Mouse (Mus musculus): Measurements from ENCODE around the gene Sugt1. TPM values are rescaled to one million over a fixed set of nuclear protein-coding genes. Genes with fewer than 3 reads are reported as not detected.

The Sugt1 gene
- polyA plus RNA-seq (2012; rRNA removed) (3.0 and 15.2 TPM in 2 replicates), polyA plus RNA-seq (2014; fragmentation: Nextera tagmentation; extraction: Ambion mirVana) (44.7 and 48.5 TPM in 2 replicates)

GRCm38 (mm10) chr14:79587139-79587851, at the start of gene Sugt1:
Gene Sugt1 (plus strand): TSS chr14:79587691.
- peak within 1 kb of the TSS; percentile 77 for H3K27ac ChIP-seq
- TF ChIP-seq CTCF (IDR thresholded peaks at IDR 0.05; ENCODE audit: low read depth) (no peak), EP300 (IDR thresholded peaks at IDR 0.05; ENCODE audit: low read depth) (0 out of 2 replicates have a peak, but pooled peaks have one; percentile 30)
- WGBS (ENCODE audit: insufficient replicate concordance) = 0% methylated on average over 60 of the region's 60 CpGs
- H3K36me3 ChIP-seq (replicated peaks; ENCODE audit: control insufficient read depth, insufficient read depth, low read depth) = peaks cover 3% of the 10 kb centered on the region
- peak within 1 kb of the TSS; percentile 96 for H3K4me2 ChIP-seq (ENCODE audit: low read depth)
- H3K4me3 ChIP-seq (ENCODE audit: insufficient read depth in 1 of 2, low read depth in 2 of 2, low read length in 2 of 2) = peak within 1 kb of the TSS; percentile 76 to 96
- H3K27me3 ChIP-seq (ENCODE audit: control insufficient read depth, insufficient read depth, low read length) = no peaks in the 10 kb centered on the region
- H3K9me3 ChIP-seq (ENCODE audit: control insufficient read depth, low read length) = no peaks in the 10 kb centered on the region
- H3K9ac ChIP-seq (replicated peaks) = peak within 1 kb of the TSS; percentile 84
- peak; percentile 94 to 97 (median 96) for DNase-seq (ENCODE audit: low read depth in 3 of 3, low spot score in 3 of 3)
- ATAC-seq (ENCODE audit: insufficient read depth) = peak; percentile 99
- H3K4me1 ChIP-seq (replicated peaks; ENCODE audit: control insufficient read depth in 2 of 2, insufficient read depth in 2 of 2, low read length in 1 of 2) = peaks cover 9 to 10% of the 10 kb centered on the region in 2 experiments

GRCm38 (mm10) chr14:79537921-79538320, 49.6 kb upstream of the Sugt1 start:
- Histone ChIP-seq H3K36me3 (replicated peaks; ENCODE audit: control insufficient read depth, insufficient read depth, low read depth) (peaks cover 8% of the 10 kb centered on the region), H3K9me3 (ENCODE audit: control insufficient read depth, low read length) (no peaks in the 10 kb centered on the region), H3K27me3 (ENCODE audit: control insufficient read depth, insufficient read depth, low read length) (no peaks in the 10 kb centered on the region), H3K4me2 (ENCODE audit: low read depth) (peak overlapping the region; percentile 59), H3K4me1 (replicated peaks; ENCODE audit: control insufficient read depth in 2 of 2, insufficient read depth in 2 of 2, low read length in 1 of 2) (peaks cover 48 to 55% of the 10 kb centered on the region in 2 experiments), H3K27ac (peak overlapping the region; percentile 61), H3K4me3 (ENCODE audit: insufficient read depth in 1 of 2, low read depth in 2 of 2, low read length in 2 of 2) (peak overlapping the region in 1 of 2 experiments; percentile 15; a peak in 1 of 4 replicates), H3K9ac (replicated peaks) (peak overlapping the region; percentile 46; the same call in 1 of the 2 replicates)
- TF ChIP-seq EP300 (IDR thresholded peaks at IDR 0.05; ENCODE audit: low read depth) (no peak), CTCF (IDR thresholded peaks at IDR 0.05; ENCODE audit: low read depth) (no peak)
- ATAC-seq (ENCODE audit: insufficient read depth) = no peak
- DNase-seq (ENCODE audit: low read depth in 3 of 3, low spot score in 3 of 3) = no peak

- no peak for DNase-seq (ENCODE audit: low read depth in 3 of 3, low spot score in 3 of 3)
- no peak for ATAC-seq (ENCODE audit: insufficient read depth)
- no peak overlapping the region for H3K27ac ChIP-seq
- no peak overlapping the region for H3K4me2 ChIP-seq (ENCODE audit: low read depth)
- H3K27me3 ChIP-seq (ENCODE audit: control insufficient read depth, insufficient read depth, low read length) = no peaks in the 10 kb centered on the region
- H3K9ac ChIP-seq (replicated peaks) = no peak overlapping the region
- peaks cover 21 to 22% of the 10 kb centered on the region in 2 experiments for H3K4me1 ChIP-seq (replicated peaks; ENCODE audit: control insufficient read depth in 2 of 2, insufficient read depth in 2 of 2, low read length in 1 of 2)
- no peaks in the 10 kb centered on the region for H3K9me3 ChIP-seq (ENCODE audit: control insufficient read depth, low read length)
- no peak overlapping the region for H3K4me3 ChIP-seq (ENCODE audit: insufficient read depth in 1 of 2, low read depth in 2 of 2, low read length in 2 of 2)
- no peak for TF ChIP-seq CTCF (IDR thresholded peaks at IDR 0.05; ENCODE audit: low read depth)
- TF ChIP-seq EP300 (IDR thresholded peaks at IDR 0.05; ENCODE audit: low read depth) = no peak
- H3K36me3 ChIP-seq (replicated peaks; ENCODE audit: control insufficient read depth, insufficient read depth, low read depth) = peaks cover 8% of the 10 kb centered on the region
Observed at GRCm38 (mm10) chr14:79541606-79542005, 45.9 kb upstream of the Sugt1 start.

- no peak overlapping the region for H3K4me3 ChIP-seq (ENCODE audit: insufficient read depth in 1 of 2, low read depth in 2 of 2, low read length in 2 of 2)
- H3K4me2 ChIP-seq (ENCODE audit: low read depth) = no peak overlapping the region
- DNase-seq (ENCODE audit: low read depth in 3 of 3, low spot score in 3 of 3) (no peak), ATAC-seq (ENCODE audit: insufficient read depth) (no peak)
- no peaks in the 10 kb centered on the region for H3K36me3 ChIP-seq (replicated peaks; ENCODE audit: control insufficient read depth, insufficient read depth, low read depth)
- no peak overlapping the region for H3K27ac ChIP-seq
- no peak overlapping the region for H3K9ac ChIP-seq (replicated peaks)
- TF ChIP-seq EP300 (IDR thresholded peaks at IDR 0.05; ENCODE audit: low read depth) = no peak
- TF ChIP-seq CTCF (IDR thresholded peaks at IDR 0.05; ENCODE audit: low read depth) = no peak
- peaks cover 0 to 7% of the 10 kb centered on the region in 2 experiments; a peak in 3 of 4 replicates for H3K4me1 ChIP-seq (replicated peaks; ENCODE audit: control insufficient read depth in 2 of 2, insufficient read depth in 2 of 2, low read length in 1 of 2)
- no peaks in the 10 kb centered on the region for H3K9me3 ChIP-seq (ENCODE audit: control insufficient read depth, low read length)
- no peaks in the 10 kb centered on the region for H3K27me3 ChIP-seq (ENCODE audit: control insufficient read depth, insufficient read depth, low read length)
- 73% methylated on average over 7 of the region's 7 CpGs for WGBS (ENCODE audit: insufficient replicate concordance)
Observed at GRCm38 (mm10) chr14:79549343-79549742, 38.1 kb upstream of the Sugt1 start.

- DNase-seq (ENCODE audit: low read depth in 3 of 3, low spot score in 3 of 3) = no peak
- peaks cover 0 to 7% of the 10 kb centered on the region in 2 experiments; a peak in 3 of 4 replicates for H3K4me1 ChIP-seq (replicated peaks; ENCODE audit: control insufficient read depth in 2 of 2, insufficient read depth in 2 of 2, low read length in 1 of 2)
- TF ChIP-seq CTCF (IDR thresholded peaks at IDR 0.05; ENCODE audit: low read depth) (no peak), EP300 (IDR thresholded peaks at IDR 0.05; ENCODE audit: low read depth) (no peak)
- no peak overlapping the region for H3K27ac ChIP-seq
- no peak for ATAC-seq (ENCODE audit: insufficient read depth)
- no peak overlapping the region for H3K4me3 ChIP-seq (ENCODE audit: insufficient read depth in 1 of 2, low read depth in 2 of 2, low read length in 2 of 2)
- H3K27me3 ChIP-seq (ENCODE audit: control insufficient read depth, insufficient read depth, low read length) = no peaks in the 10 kb centered on the region
- H3K9ac ChIP-seq (replicated peaks) = no peak overlapping the region
- no peaks in the 10 kb centered on the region for H3K9me3 ChIP-seq (ENCODE audit: control insufficient read depth, low read length)
- no peaks in the 10 kb centered on the region for H3K36me3 ChIP-seq (replicated peaks; ENCODE audit: control insufficient read depth, insufficient read depth, low read depth)
- no peak overlapping the region for H3K4me2 ChIP-seq (ENCODE audit: low read depth)
- 78% methylated on average over 2 of the region's 2 CpGs for WGBS (ENCODE audit: insufficient replicate concordance)
Observed at GRCm38 (mm10) chr14:79551929-79552328, 35.6 kb upstream of the Sugt1 start.
